Mouse (Mus musculus) testis, adult 2 months (tissue): ENCODE measurements around the gene Ak3.

ENCODE experiments used
- CTCF ChIP-seq: fragments of 200-500 bp; IDR thresholded peaks from 2 replicates; pipeline ENCODE4 v1.5.1; 2012; ENCODE audit warnings: low read depth, mild to moderate bottlenecking, inconsistent platforms, low read length, moderate library complexity; ENCODE audit not compliant: control insufficient read depth, insufficient read depth, insufficient replicate concordance
- POLR2A ChIP-seq: fragments of 200-500 bp; IDR thresholded peaks from 2 replicates; pipeline ENCODE4 v1.6.1; 2012; ENCODE audit warnings: low read depth, mild to moderate bottlenecking, inconsistent platforms, low read length, moderate library complexity; ENCODE audit not compliant: control insufficient read depth

- TF ChIP-seq POLR2A (no peak), CTCF (no peak)
Measured at GRCm38 (mm10) chr19:29052786-29053185, 5.0 kb upstream of the Ak3 start.
